Mouse (Mus musculus) spleen, adult 2 months (tissue): ENCODE data around the gene Pde7b.

Experiments used
- CTCF ChIP-seq: fragments of 200-500 bp; IDR thresholded peaks from 2 replicates; pipeline ENCODE4 v1.5.1; 2011; ENCODE audit warnings: mild to moderate bottlenecking, inconsistent platforms; ENCODE audit not compliant: insufficient read depth, insufficient read length, insufficient replicate concordance; ENCODE audit errors: extremely low read depth
- POLR2A ChIP-seq: fragments of 200-500 bp; IDR thresholded peaks from 2 replicates; pipeline ENCODE4 v1.6.1; 2011; ENCODE audit warnings: low read depth, low read length, inconsistent platforms

DNA sequence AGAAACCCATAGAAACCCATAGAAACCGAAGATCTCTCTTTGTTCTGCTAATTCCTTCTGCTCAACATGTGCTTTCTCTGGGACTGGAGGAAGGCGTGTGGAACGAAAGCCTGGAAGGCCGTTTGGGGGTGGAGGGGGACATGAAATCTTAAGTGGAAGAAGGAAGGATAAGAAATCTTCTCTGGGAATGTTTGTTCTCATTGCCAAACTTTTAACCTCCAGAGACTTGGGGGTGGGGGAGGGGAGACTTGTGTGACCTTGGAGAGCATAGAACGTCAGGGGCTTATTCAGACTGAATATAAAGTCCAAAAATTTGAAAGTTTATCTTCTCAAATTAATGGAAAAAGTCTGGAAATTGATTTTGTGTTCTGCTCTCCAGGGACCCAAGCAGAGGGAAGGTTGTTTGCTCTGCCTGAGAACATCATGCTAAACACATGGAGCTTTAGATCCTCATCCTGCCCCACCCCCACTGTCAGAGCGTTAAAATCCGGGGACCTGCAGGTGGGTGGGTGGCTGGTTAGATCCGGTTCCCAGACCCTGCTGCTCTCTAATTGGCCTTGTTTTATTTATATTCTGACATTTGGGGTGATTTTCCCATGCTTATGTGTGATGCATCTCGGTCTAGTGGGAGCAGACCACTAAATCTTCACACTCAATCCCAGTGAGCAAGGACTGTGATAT, 217.0 kb downstream of the Pde7b start:
- TF ChIP-seq CTCF (no peak), POLR2A (no peak)
